Mouse (Mus musculus) regulatory T cell (primary cell): ENCODE data around the gene Kcnh7.
"Not testable (repeated sequence)": the region's sequence is repeated elsewhere in the genome, so short reads cannot be mapped to it uniquely, and the experiment has no call there.

Experiments used
- in situ Hi-C: fragments of 300-600 bp; cut with MboI, MseI; formaldehyde crosslinking; loops from one replicate; pipeline ENCODE4 v1.15.1; 2025; ENCODE audit warnings: high pct_unique_total_duplicates

Kcnh7 gene

GRCm38 (mm10) chr2:62717270-62717669, 466.8 kb downstream of the Kcnh7 start:
- in situ Hi-C loops = no loop called here

DNA sequence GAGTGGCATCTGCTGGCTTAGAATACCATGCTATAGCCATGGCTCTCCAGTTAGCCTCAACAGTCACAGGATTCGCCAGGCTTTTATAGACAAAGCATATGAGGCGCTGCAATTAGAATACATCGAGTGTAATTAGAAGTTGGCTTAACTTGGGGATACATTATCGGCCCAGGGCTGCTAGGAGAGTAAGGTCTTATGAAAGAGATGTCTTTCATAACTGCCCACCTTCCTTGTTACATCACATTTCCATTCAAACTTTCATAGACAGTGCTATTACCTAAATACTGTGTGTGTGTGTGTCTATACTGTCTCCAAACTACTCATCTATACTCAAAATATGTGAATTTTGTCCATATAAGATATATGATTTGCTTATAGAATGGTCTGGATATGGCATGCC, 468.8 kb downstream of the Kcnh7 start:
- in situ Hi-C loops = no loop called here

DNA sequence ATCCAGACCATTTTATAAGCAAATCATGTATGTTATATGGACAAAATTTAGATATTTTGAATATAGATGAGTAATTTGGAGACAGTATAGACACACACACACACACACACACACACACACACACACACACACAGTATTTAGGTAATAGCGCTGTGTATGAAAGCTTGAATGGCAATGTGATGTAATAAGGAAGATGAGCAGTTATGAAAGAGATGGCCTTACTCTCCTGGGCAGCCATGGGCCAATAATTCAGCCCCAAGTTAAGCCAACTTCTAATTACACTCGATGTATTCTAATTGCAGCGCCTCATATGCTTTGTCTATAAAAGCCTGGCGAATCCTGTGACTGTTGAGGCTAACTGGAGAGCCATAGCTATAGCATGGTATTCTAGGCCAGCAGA, 469.7 kb downstream of the Kcnh7 start:
- in situ Hi-C loops = not testable (repeated sequence)

DNA sequence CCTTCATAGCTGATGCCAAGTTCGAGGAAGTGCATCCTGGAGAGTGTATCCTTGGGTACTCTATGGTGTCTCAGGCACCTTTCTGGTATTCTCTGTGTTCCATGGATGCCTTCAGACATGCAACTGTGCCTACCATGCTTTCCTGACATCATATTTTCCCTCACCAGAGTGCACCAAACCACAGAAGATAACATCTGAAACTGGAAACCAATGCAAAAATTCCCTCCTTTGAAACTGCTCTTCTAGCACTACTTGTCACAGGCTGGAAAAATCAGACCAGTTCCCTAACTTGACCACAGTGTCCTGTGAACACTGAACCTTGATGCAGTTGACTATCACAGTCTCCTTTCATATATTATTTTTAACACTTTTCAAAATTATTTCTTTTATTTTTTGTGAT, 474.5 kb downstream of the Kcnh7 start:
- in situ Hi-C loops = no loop called here

DNA sequence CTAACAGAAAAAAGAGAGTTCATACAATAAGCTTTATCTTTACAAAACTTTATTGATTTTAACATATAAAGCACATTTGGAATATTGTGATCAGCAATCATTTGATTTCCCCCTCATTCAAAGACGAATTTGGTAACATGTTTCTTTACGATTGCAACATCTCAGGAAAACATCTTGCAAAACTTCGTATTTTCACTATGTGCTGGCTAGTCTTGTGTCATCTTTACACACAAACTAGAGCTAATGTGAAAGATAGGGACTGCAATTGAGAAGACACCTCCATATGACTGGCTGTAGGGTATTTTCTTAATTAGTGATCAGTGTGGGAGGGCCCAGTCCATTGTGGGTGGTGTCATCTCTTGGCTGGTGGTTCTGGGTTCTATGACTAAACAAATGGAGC, 477.8 kb downstream of the Kcnh7 start:
- in situ Hi-C loops = no loop called here

GRCm38 (mm10) chr2:62685934-62686333, 498.2 kb downstream of the Kcnh7 start:
- in situ Hi-C loops = no loop called here

DNA sequence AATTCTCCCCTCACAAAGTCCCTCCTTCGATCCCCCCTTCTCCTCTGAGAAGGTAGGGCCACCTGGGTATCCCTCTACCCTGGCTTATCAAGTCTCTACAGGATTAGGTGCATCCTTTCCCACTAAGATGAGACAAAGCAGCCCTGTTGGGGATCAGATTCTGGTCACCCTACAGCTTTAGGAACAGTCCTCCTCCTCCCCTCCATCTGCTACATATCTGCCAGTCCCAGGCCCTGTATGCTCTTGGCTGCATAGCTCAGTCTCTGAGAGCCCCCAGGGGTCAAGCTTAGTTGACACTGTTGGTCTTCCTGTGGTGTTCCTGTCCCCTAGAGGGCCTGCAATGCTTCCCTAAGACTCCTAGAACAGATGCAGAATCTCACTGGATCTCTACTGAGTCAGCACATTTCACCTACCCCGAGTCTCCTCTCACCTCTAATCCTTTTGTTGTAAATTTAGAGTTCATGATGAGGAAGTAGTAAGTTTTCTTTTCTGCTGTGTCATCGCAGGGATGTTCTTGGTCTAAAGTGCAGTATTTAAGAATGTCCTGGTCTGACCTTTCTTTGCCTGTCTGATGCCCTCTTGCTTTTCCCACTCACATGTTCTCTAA, 499.0 kb downstream of the Kcnh7 start:
- in situ Hi-C loops = no loop called here

- in situ Hi-C loops = no loop called here
Measured at GRCm38 (mm10) chr2:62681667-62682066, 502.4 kb downstream of the Kcnh7 start.

DNA sequence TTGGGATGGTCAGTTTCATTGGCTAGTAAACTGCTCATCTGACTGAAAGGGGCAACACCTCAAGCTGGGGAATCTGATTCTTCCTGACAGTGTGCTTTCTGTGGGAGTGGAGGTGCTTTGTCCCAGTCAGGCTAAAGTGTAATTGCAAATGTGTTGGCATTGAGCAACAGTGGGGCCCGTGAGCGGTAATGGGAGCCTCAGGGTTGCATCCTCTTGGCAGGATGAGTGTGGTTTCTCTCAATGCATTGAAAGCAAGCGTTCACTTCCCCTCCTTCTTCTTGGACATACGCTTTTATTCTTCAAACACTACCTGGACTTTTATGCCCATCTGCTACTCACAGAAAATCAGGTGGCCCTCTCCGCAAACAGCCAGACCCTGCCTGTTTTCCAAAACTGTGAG, 511.3 kb downstream of the Kcnh7 start:
- in situ Hi-C loops = no loop called here

GRCm38 (mm10) chr2:62670767-62671166, 513.3 kb downstream of the Kcnh7 start:
- in situ Hi-C loops = no loop called here

DNA sequence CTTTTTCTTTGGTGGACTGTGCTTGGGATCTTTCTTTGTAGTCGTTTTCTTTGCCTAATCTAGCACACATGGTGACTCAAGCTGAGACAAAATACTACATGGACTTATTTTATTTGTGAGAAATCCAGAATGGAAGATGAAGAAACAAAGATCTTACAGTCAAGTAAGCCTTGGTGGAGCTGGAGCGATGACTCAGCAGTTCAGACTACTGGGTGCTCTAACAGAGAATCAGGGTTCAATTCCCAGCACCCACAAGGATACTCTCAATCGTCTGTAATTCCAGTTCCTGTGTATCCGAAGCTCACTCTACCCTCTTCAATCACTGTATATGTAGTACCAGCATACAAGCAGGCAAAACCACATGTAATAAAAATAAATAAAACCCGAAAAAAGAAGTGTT, 513.8 kb downstream of the Kcnh7 start:
- in situ Hi-C loops = no loop called here

GRCm38 (mm10) chr2:62669848-62670247, 514.2 kb downstream of the Kcnh7 start:
- in situ Hi-C loops = no loop called here

DNA sequence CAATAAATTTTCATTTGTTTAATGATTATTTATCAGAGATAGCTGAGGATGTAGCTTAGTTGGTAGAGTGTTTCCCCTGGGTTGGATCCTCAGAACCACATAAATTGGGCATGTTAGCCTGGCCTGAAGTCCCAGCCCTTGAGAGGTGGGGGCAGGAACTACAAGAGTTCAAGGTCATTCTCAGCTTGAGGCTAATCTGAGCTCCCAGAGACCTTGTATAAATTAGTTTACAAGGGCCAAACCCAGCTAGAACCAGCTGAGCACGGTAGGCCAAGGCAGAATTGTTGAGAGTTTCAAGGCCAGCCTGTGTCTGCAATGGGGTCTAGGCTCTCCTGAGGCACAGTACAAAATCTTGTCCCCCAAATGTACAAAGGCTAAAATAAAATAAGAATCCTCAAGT, 518.6 kb downstream of the Kcnh7 start:
- in situ Hi-C loops = no loop called here

GRCm38 (mm10) chr2:62664839-62665238, 519.2 kb downstream of the Kcnh7 start:
- in situ Hi-C loops = no loop called here

DNA sequence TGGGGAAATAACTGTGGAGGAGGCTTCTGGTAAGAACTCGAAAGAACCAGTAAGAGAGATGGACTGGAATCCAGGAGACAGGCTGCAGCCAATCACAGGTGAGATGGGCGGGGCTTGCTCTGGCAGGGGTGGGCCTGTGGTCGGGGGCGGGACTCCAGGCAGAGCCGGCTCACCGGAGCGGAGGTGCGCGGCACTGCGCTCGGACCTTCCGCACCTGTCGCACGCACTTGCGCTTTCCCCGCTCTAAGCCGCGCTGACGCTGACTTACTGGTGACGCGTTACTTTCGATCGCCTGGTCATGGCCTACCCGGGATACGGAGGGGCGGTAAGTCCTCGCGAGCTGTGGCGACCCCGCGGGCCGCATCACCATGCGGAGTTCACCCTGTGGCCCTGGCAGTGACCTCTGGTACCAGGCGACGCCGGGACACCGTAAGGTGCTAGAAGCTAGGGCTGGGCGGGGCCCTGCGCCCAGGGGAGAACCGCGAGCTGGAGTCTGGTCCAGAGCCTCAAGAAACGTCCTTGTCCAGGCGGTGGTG, 519.9 kb downstream of the Kcnh7 start, which contains the start of gene Gca:
Gca (plus strand) TSS at position 151 of the 536 bp plus-strand sequence.
- in situ Hi-C loops = no loop called here

- in situ Hi-C loops = no loop called here
Measured at GRCm38 (mm10) chr2:62662560-62662959, 521.5 kb downstream of the Kcnh7 start.

DNA sequence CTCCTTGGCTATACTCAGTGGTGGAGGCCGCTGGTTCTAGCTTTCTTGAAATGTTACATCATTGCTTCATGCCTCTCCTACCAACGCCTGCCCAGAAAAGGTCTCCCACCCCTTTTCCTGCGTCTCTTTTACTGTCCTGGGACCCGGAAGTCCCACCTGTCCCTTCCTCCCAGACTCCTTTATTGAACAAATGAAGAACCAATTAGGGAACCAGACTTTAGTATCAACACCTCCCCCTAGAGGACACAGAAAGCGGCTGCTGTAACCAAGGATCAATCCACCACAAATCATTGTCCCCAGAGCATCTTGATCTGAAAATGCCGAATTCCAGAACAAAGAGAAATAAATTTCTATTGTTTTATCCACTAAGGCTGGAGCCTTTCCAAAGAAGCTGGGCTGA, 523.5 kb downstream of the Kcnh7 start:
- in situ Hi-C loops = no loop called here

DNA sequence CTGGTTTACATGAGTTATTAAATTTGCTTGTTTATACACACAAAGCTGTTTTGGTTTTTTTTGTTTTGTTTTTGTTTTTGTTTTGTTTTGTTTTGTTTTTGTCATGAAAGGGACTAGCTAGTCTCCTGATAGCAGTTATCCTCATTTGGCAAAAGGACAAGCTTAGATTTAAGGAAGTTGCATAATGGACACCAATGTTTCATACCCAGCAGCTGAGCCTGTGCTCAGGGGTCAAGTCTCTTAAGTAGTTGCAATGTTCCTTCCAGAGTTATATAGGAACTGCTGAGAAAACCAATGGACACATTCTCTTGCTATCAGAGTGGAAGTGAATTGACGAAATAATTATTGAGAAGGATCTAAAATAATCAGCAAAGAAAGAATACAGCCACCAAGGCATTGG, 528.0 kb downstream of the Kcnh7 start:
- in situ Hi-C loops = no loop called here

- in situ Hi-C loops = no loop called here
Measured at GRCm38 (mm10) chr2:62654519-62655338, 529.4 kb downstream of the Kcnh7 start.

DNA sequence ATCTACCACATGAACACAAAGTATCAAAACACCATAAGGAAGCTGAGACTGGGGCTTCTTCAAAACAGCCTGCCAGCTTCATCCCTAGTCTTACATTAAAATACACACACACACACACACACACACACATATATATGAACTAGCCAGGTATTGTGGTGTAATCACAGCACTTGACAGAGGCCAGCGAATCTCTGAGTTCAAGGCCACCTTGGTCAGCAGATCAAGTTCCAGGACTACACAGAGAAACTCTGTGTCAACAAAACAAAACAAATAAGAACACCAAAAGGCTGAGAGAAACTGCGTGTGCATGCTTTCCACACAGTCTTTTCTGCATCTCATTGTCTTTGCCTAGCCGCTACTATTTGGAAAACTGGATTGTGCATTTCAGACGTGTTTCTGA, 531.6 kb downstream of the Kcnh7 start:
- in situ Hi-C loops = no loop called here

DNA sequence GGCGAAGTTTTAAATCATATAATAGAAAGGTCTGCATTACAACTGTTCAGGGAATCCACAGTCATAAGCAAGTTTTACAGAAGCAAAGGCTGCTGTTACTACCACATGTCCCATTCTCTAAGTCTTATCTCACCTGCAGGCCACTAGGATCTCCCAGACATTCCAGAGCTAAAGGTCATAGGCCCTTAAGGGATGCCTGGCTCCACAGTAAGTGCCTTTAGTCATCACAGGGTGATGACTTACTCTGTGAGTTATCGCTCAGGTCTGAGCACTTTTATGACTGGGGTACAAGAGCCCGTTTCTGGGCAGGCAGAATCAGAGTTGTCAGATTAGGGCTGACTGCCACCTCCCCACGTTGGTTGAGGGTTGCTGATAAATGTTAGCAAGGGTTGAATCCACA, 532.2 kb downstream of the Kcnh7 start:
- in situ Hi-C loops = no loop called here

DNA sequence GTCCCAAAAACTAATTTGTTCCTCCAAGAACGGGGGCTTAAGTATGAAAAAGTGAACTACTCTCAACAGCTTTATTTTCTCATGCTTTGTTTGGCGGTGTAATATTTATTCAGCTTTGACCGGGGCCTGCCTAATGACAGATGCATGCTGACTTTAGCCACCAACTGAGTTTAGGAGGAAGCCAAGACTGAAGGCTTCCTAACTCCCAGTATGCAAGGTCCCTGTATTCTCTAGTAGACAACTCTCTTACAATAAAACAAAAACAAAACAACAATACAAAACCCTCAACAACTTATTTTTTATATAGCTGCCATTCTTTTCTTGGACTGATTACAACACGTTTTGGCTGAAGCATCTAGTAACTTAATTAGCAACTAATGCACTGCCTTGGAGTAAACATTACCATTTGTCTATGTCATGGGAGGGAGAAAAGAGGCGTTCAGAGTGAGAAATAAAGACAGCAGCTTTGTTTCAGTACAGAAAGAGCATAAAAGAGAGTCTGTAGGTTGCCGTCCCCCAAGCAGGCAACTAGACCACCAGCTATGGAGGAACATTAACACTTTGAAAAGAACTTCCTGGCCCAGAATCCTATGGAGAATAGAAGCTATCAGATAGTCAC, 537.3 kb downstream of the Kcnh7 start:
- in situ Hi-C loops = no loop called here
